Mouse (Mus musculus) heart, embryonic 14.5 days (tissue): Measurements from ENCODE around the gene Ppp1r9a. TPM values are rescaled to one million over a fixed set of nuclear protein-coding genes. Genes with fewer than 3 reads are reported as not detected.

Experiments used
- ATAC-seq: fragments of 200-750 bp; cut with Nextera tagmentation; 2 replicates; pipeline ENCODE4 v1.8.0; 2017; ENCODE audit warnings: low read depth, moderate TSS enrichment; ENCODE audit not compliant: insufficient number of reproducible peaks, insufficient read depth, low FRiP score
- H3K27ac ChIP-seq, 2 experiments: fragments of 200-500 bp in 1 of 2; fragments of 300-500 bp in 1 of 2; sonication (generic) in 1 of 2; replicated peaks in 1 of 2; 2 replicates each; pipeline ENCODE4 v1.5.1; 2012 to 2014; ENCODE audit warnings: low read depth in 2 of 2, low read length in 2 of 2, control low read depth in 1 of 2, mild to moderate bottlenecking in 1 of 2, mixed read lengths in 1 of 2; ENCODE audit not compliant: control insufficient read depth in 1 of 2, insufficient read depth in 1 of 2
- H3K27me3 ChIP-seq: fragments of 300-500 bp; sonication (generic); 2 replicates; pipeline ENCODE4 v1.6.1; 2014; ENCODE audit warnings: mild to moderate bottlenecking, low read length, control low read depth; ENCODE audit not compliant: control insufficient read depth, insufficient read depth
- H3K36me3 ChIP-seq: fragments of 300-500 bp; sonication (generic); 2 replicates; pipeline ENCODE4 v1.6.1; 2014; ENCODE audit warnings: mild to moderate bottlenecking, control low read depth, low read length, mixed read lengths; ENCODE audit not compliant: control insufficient read depth, insufficient read depth
- H3K4me1 ChIP-seq, 2 experiments: fragments of 200-500 bp in 1 of 2; fragments of 300-500 bp in 1 of 2; sonication (generic) in 1 of 2; 2 replicates each; pipeline ENCODE4 v1.6.1; 2012 to 2014; ENCODE audit warnings: low read length in 2 of 2, control low read depth in 1 of 2, mixed read lengths in 1 of 2; ENCODE audit not compliant: control insufficient read depth in 2 of 2, insufficient read depth in 2 of 2
- H3K4me2 ChIP-seq: fragments of 300-500 bp; sonication (generic); 2 replicates; pipeline ENCODE4 v1.6.1; 2014; ENCODE audit warnings: mild to moderate bottlenecking, low read length
- H3K4me3 ChIP-seq, 2 experiments: fragments of 200-500 bp in 1 of 2; fragments of 300-500 bp in 1 of 2; sonication (generic) in 1 of 2; 2 replicates each; pipeline ENCODE4 v1.5.1; 2012 to 2014; ENCODE audit warnings: low read length in 2 of 2, mild to moderate bottlenecking in 2 of 2, control low read depth in 1 of 2, low read depth in 1 of 2, moderate library complexity in 1 of 2; ENCODE audit not compliant: control insufficient read depth in 1 of 2, insufficient read depth in 1 of 2
- H3K9ac ChIP-seq: fragments of 300-500 bp; sonication (generic); 2 replicates; pipeline ENCODE4 v1.6.1; 2014; ENCODE audit warnings: mild to moderate bottlenecking, low read length
- H3K9me3 ChIP-seq: fragments of 300-500 bp; sonication (generic); 2 replicates; pipeline ENCODE4 v1.6.1; 2016; ENCODE audit warnings: low read length, control low read depth; ENCODE audit not compliant: control insufficient read depth
- WGBS: fragments of 180-500 bp; shearing (Covaris S2); extraction: QIAGEN DNeasy Blood & Tissue Kit; methylation state at CpG from one replicate; pipeline ENCODE4 v1.1.7; 2014; 5-methylcytosine and 5-hydroxymethylcytosine counted together
- polyA plus RNA-seq: library from polyadenylated mRNA; unstranded; fragments of >200 nt; fragmentation: Nextera tagmentation; extraction: Ambion mirVana; gene quantifications from 2 replicates; pipeline ENCODE4 v1.2.1, GENCODE M21; 2014

Ppp1r9a gene
- polyA plus RNA-seq, 1 experiment from 2014 or later = 25.5 TPM

GRCm38 (mm10) chr6:5029205-5029927, 126.6 kb downstream of the Ppp1r9a start:
- Histone ChIP-seq H3K9ac (no peak overlapping the region), H3K27ac (no peak overlapping the region), H3K4me1 (peaks cover 0 to 4% of the 10 kb centered on the region in 2 experiments; a peak in 1 of 4 replicates), H3K4me3 (no peak overlapping the region), H3K4me2 (no peak overlapping the region), H3K27me3 (no peaks in the 10 kb centered on the region), H3K9me3 (no peaks in the 10 kb centered on the region), H3K36me3 (no peaks in the 10 kb centered on the region)
- 88% methylated on average over 13 of the region's 13 CpGs for WGBS
- ATAC-seq = no peak

- no peaks in the 10 kb centered on the region for H3K9me3 ChIP-seq
- no peaks in the 10 kb centered on the region for H3K36me3 ChIP-seq
- no peak overlapping the region for H3K4me2 ChIP-seq
- no peak overlapping the region for H3K4me3 ChIP-seq
- H3K4me1 ChIP-seq = peaks cover 0 to 4% of the 10 kb centered on the region in 2 experiments; a peak in 1 of 4 replicates
- no peak for ATAC-seq
- no peak overlapping the region for H3K9ac ChIP-seq
- no peak overlapping the region for H3K27ac ChIP-seq
- WGBS = 84% methylated on average over 5 of the region's 5 CpGs
- no peaks in the 10 kb centered on the region for H3K27me3 ChIP-seq
Measured at GRCm38 (mm10) chr6:5029956-5030355, 127.2 kb downstream of the Ppp1r9a start.

GRCm38 (mm10) chr6:5032986-5033633, 130.4 kb downstream of the Ppp1r9a start:
- 87% methylated on average over 5 of the region's 5 CpGs for WGBS
- H3K4me3 ChIP-seq = no peak overlapping the region
- peaks cover 5 to 8% of the 10 kb centered on the region in 2 experiments for H3K4me1 ChIP-seq
- H3K9me3 ChIP-seq = no peaks in the 10 kb centered on the region
- H3K4me2 ChIP-seq = no peak overlapping the region
- H3K27ac ChIP-seq = no peak overlapping the region
- no peak for ATAC-seq
- no peaks in the 10 kb centered on the region for H3K36me3 ChIP-seq
- H3K27me3 ChIP-seq = no peaks in the 10 kb centered on the region
- no peak overlapping the region for H3K9ac ChIP-seq

GRCm38 (mm10) chr6:5037225-5037624, 134.5 kb downstream of the Ppp1r9a start:
- Histone ChIP-seq H3K9ac (no peak overlapping the region), H3K36me3 (no peaks in the 10 kb centered on the region), H3K27me3 (no peaks in the 10 kb centered on the region), H3K9me3 (no peaks in the 10 kb centered on the region), H3K4me2 (no peak overlapping the region), H3K27ac (peak overlapping the region; percentile 50 to 53; a peak in 2 of 4 replicates), H3K4me3 (no peak overlapping the region), H3K4me1 (peaks cover 5 to 8% of the 10 kb centered on the region in 2 experiments)
- WGBS = 61% methylated on average over 4 of the region's 4 CpGs
- peak; percentile 54; the same call in 1 of the 2 replicates for ATAC-seq

DNA sequence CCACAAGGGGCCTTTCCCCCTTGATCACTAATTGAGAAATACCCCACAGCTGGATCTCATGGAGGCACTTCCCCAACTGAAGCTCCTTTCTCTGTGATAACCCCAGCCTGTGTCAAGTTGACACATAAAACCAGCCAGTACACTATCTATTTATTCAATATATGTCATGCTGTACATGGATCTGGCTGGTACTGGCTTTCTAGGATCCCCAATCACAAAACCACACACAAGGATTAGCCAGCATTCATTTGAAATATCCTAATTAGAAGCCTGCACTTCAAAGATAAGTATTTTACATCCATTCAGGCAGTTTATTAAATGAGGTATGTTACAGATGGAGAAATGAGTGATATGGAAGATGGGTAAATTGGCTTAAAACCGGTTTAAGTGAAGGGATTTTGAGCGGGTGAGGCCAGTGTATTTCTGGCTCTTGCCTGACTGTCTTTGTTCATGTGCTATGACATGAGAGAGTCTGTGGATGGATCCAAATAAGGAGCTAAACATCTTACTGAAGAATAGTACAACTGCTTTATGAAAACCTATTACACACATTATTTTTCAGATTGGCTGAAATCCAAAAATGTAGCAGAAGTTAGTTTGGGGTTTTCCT, 135.5 kb downstream of the Ppp1r9a start:
- H3K27me3 ChIP-seq = no peaks in the 10 kb centered on the region

DNA sequence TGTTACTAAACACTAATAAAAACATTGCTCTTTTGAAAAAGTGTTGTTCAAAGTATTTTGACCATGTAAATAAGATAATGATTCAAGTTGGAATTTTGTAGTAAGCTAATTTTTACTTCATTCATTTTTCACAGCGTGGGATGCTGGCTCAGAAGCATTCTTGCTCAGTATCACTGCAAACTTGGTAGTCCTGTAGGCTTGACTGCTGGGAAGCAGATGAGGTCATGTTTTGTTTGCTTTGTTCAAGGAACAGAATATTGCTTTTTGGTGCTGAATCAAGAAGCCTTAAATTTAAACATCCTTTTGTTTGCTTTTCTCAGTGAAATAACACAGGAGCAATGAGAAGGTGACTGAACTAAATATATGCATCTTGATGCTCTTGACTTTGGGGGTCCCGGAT, 136.6 kb downstream of the Ppp1r9a start:
- Histone ChIP-seq H3K27ac (no peak overlapping the region), H3K27me3 (no peaks in the 10 kb centered on the region), H3K4me1 (peaks cover 5 to 8% of the 10 kb centered on the region in 2 experiments), H3K9me3 (no peaks in the 10 kb centered on the region), H3K4me3 (no peak overlapping the region), H3K4me2 (no peak overlapping the region), H3K9ac (no peak overlapping the region), H3K36me3 (no peaks in the 10 kb centered on the region)
- 59% methylated on average over 2 of the region's 2 CpGs for WGBS
- ATAC-seq = no peak

More for the DNA sequence above, 135.5 kb downstream of the Ppp1r9a start:
- Histone ChIP-seq H3K4me1 (peaks cover 5 to 8% of the 10 kb centered on the region in 2 experiments), H3K4me3 (no peak overlapping the region), H3K36me3 (no peaks in the 10 kb centered on the region), H3K9me3 (no peaks in the 10 kb centered on the region), H3K27ac (no peak overlapping the region), H3K4me2 (no peak overlapping the region), H3K9ac (no peak overlapping the region)
- WGBS = 87% methylated on average over 2 of the region's 2 CpGs
- no peak for ATAC-seq

DNA sequence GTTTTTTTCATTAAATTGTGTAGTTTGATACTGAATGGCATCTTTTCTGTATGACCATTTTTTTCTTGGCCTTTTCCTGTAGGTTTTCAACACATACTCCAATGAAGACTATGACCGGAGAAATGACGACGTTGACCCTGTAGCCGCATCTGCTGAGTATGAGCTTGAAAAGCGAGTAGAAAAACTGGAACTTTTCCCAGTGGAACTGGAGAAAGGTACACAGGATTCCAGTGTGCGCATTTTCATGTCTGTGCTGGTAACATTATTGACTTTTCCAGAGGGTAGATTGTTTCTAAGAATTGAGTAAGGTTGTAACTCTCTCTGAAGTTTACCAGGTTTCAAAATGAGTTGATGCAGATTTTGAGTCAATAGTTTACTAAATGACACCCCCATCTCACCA, 143.1 kb downstream of the Ppp1r9a start:
- no peak overlapping the region for H3K4me2 ChIP-seq
- H3K27me3 ChIP-seq = no peaks in the 10 kb centered on the region
- ATAC-seq = no peak
- 90% methylated on average over 6 of the region's 6 CpGs for WGBS
- no peaks in the 10 kb centered on the region for H3K9me3 ChIP-seq
- H3K36me3 ChIP-seq = no peaks in the 10 kb centered on the region
- H3K27ac ChIP-seq = no peak overlapping the region
- no peaks in the 10 kb centered on the region; a peak in 1 of 4 replicates for H3K4me1 ChIP-seq
- H3K9ac ChIP-seq = no peak overlapping the region
- H3K4me3 ChIP-seq = no peak overlapping the region
